Mouse (Mus musculus) heart, embryonic 13.5 days (tissue): ENCODE data around the gene Dnm3. TPM values are rescaled to one million over a fixed set of nuclear protein-coding genes. Genes with fewer than 3 reads are reported as not detected.

Source experiments
- ATAC-seq: fragments of 200-750 bp; cut with Nextera tagmentation; 2 replicates; pipeline ENCODE4 v1.8.0; 2017; ENCODE audit warnings: moderate TSS enrichment; ENCODE audit not compliant: insufficient number of reproducible peaks, low FRiP score, low TSS enrichment; ENCODE audit errors: extremely low read depth
- H3K27ac ChIP-seq: fragments of 300-500 bp; sonication (generic); replicated peaks from 2 replicates; pipeline ENCODE4 v1.5.1; 2015; ENCODE audit warnings: moderate library complexity, mild to moderate bottlenecking, inconsistent platforms
- H3K27me3 ChIP-seq: fragments of 300-500 bp; sonication (generic); replicated peaks from 2 replicates; pipeline ENCODE4 v1.6.1; 2015; ENCODE audit warnings: mild to moderate bottlenecking, inconsistent platforms
- H3K36me3 ChIP-seq: fragments of 300-500 bp; sonication (generic); 2 replicates; pipeline ENCODE4 v1.6.1; 2015; ENCODE audit warnings: mild to moderate bottlenecking, inconsistent platforms
- H3K4me1 ChIP-seq: fragments of 300-500 bp; sonication (generic); 2 replicates; pipeline ENCODE4 v1.6.1; 2015; ENCODE audit warnings: inconsistent platforms
- H3K4me2 ChIP-seq: fragments of 300-500 bp; sonication (generic); 2 replicates; pipeline ENCODE4 v1.6.1; 2015; ENCODE audit warnings: inconsistent platforms, mild to moderate bottlenecking, moderate library complexity
- H3K4me3 ChIP-seq: fragments of 300-500 bp; sonication (generic); 2 replicates; pipeline ENCODE4 v1.5.1; 2015; ENCODE audit warnings: moderate library complexity, mild to moderate bottlenecking, inconsistent platforms
- H3K9ac ChIP-seq: fragments of 300-500 bp; sonication (generic); 2 replicates; pipeline ENCODE4 v1.6.1; 2015; ENCODE audit warnings: inconsistent platforms, mild to moderate bottlenecking, moderate library complexity
- H3K9me3 ChIP-seq: fragments of 300-500 bp; sonication (generic); 2 replicates; pipeline ENCODE4 v1.6.1; 2016; ENCODE audit warnings: inconsistent platforms
- WGBS: fragments of 180-500 bp; shearing (Covaris S2); methylation state at CpG from one replicate; pipeline ENCODE4 v1.1.7; 2015; ENCODE audit warnings: mixed read lengths; 5-methylcytosine and 5-hydroxymethylcytosine counted together
- polyA plus RNA-seq: library from polyadenylated mRNA; unstranded; fragments of >200 nt; fragmentation: Nextera tagmentation; extraction: Ambion mirVana; gene quantifications from 2 replicates; pipeline ENCODE4 v1.2.1, GENCODE M21; 2015

The Dnm3 gene
- polyA plus RNA-seq, 1 experiment from 2014 or later: 1.3 TPM

DNA sequence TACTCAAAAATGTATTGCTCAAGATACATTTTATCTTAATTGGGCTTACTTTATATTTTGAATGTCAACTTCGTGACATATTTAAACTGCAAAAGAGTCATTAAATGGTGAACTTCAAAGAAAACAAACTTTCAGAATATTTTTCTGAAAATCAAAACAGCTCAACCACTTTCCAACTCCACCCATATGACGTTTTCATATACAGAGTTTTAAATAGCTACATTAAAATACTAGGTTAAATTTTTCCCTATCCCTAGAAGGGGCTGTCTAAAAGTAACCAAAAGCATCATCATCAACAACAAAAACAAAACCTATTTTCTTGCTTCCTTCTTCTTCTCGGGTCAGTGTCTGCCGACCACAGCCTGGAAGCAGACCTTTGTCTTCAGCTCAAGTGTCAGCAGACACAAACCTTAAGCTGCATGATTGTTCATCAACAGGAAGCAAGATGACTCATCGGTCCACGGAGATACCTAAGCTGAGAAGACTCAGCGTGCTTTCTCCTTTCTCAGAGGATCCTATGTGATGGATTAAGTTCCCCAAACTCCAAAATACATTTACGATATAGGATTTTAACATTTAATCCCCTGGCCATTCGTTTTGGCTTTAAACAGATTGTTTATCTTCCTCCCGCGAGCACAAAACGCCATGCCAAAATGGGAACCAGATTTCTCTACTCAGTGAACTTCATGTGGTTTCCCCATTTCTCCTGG, 270.7 kb downstream of the Dnm3 start:
- H3K9me3 ChIP-seq: no peaks in the 10 kb centered on the region
- WGBS: 32% methylated on average over 12 of the region's 12 CpGs
- peak overlapping the region; percentile 52 for H3K4me2 ChIP-seq
- H3K27me3 ChIP-seq: no peaks in the 10 kb centered on the region
- ATAC-seq: no peak
- 0 out of 2 replicates have a peak overlapping the region, but pooled peaks have one; percentile 16 for H3K9ac ChIP-seq
- peak overlapping the region; percentile 9; the same call in 1 of the 2 replicates for H3K4me3 ChIP-seq
- H3K4me1 ChIP-seq: peaks cover 46% of the 10 kb centered on the region
- no peaks in the 10 kb centered on the region for H3K36me3 ChIP-seq
- peak overlapping the region; percentile 69 for H3K27ac ChIP-seq

DNA sequence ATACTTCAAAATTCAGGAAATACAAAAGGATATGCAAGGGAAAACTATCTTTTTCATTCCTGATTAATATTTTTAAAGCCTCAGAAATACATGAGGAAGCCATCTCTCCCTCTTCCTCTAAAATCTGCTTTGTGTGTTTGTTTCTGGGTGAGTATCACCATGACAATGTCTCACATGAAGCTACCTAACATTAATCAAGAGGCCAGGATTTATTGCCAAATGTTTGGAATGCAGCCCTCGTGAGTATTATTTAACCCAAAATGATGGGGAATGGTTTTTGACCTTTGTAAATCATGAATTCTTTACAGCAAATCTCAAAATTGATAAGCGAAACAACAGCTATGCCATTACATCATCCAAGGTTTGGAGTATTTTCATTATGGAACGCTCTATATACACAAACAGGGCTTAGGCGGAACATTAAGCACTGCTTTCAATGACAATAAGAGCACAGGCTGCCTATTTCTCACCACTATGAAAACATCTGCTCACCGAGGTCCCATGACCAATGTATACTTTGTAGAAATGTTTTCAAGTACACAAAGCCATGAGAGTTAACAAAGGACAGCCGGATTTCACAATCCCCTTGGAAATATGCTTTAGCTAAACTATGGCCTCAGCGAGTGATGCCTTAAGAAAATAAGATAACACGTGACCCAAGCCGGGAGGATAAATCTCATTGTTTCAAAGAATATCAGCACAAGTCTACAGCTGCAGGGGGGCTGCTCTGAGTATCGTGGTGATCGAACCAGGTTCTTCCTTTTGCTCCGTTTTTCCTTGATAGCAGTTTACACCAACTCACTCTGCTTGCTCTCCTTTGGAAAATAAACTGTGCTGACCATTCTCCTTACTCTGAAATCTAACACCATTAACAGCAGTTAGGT, 275.1 kb downstream of the Dnm3 start:
- Histone ChIP-seq H3K4me2 (no peak overlapping the region), H3K9ac (no peak overlapping the region), H3K9me3 (no peaks in the 10 kb centered on the region), H3K4me1 (peaks cover 35% of the 10 kb centered on the region), H3K27ac (no peak overlapping the region), H3K36me3 (no peaks in the 10 kb centered on the region), H3K4me3 (no peak overlapping the region), H3K27me3 (no peaks in the 10 kb centered on the region)
- 58% methylated on average over 12 of the region's 12 CpGs for WGBS
- no peak for ATAC-seq

- no peak overlapping the region for H3K9ac ChIP-seq
- H3K4me2 ChIP-seq: no peak overlapping the region
- H3K4me1 ChIP-seq: peaks cover 44% of the 10 kb centered on the region
- no peak overlapping the region for H3K4me3 ChIP-seq
- H3K36me3 ChIP-seq: no peaks in the 10 kb centered on the region
- no peak for ATAC-seq
- no peak overlapping the region for H3K27ac ChIP-seq
- H3K9me3 ChIP-seq: no peaks in the 10 kb centered on the region
- H3K27me3 ChIP-seq: no peaks in the 10 kb centered on the region
- WGBS: 48% methylated on average over 6 of the region's 6 CpGs
Observed at GRCm38 (mm10) chr1:162200446-162200845, 277.4 kb downstream of the Dnm3 start.

- H3K9me3 ChIP-seq: no peaks in the 10 kb centered on the region
- WGBS: 58% methylated on average over 9 of the region's 9 CpGs
- H3K4me2 ChIP-seq: no peak overlapping the region
- peak overlapping the region; percentile 44; the same call in 1 of the 2 replicates for H3K27ac ChIP-seq
- no peak overlapping the region for H3K9ac ChIP-seq
- H3K36me3 ChIP-seq: no peaks in the 10 kb centered on the region
- no peak overlapping the region for H3K4me3 ChIP-seq
- ATAC-seq: no peak
- peaks cover 36% of the 10 kb centered on the region for H3K4me1 ChIP-seq
- no peaks in the 10 kb centered on the region for H3K27me3 ChIP-seq
Observed at GRCm38 (mm10) chr1:162196812-162197680, 280.8 kb downstream of the Dnm3 start.

- H3K4me2 ChIP-seq: no peak overlapping the region
- H3K4me1 ChIP-seq: peaks cover 38% of the 10 kb centered on the region
- no peaks in the 10 kb centered on the region for H3K9me3 ChIP-seq
- H3K9ac ChIP-seq: no peak overlapping the region
- no peak overlapping the region for H3K4me3 ChIP-seq
- no peaks in the 10 kb centered on the region for H3K36me3 ChIP-seq
- 76% methylated on average over 4 of the region's 4 CpGs for WGBS
- H3K27ac ChIP-seq: peak overlapping the region; percentile 91; the same call in 1 of the 2 replicates
- H3K27me3 ChIP-seq: no peaks in the 10 kb centered on the region
- no peak for ATAC-seq
Observed at GRCm38 (mm10) chr1:162188744-162189143, 289.1 kb downstream of the Dnm3 start.

- peak overlapping the region; percentile 6; the same call in 1 of the 2 replicates for H3K9ac ChIP-seq
- ATAC-seq: no peak; the same call in 1 of the 2 replicates
Observed at GRCm38 (mm10) chr1:162187352-162188120, 290.3 kb downstream of the Dnm3 start.

GRCm38 (mm10) chr1:162186470-162187351, 291.1 kb downstream of the Dnm3 start:
- Histone ChIP-seq H3K9me3 (no peaks in the 10 kb centered on the region), H3K27me3 (no peaks in the 10 kb centered on the region), H3K27ac (peak overlapping the region; percentile 91), H3K36me3 (no peaks in the 10 kb centered on the region), H3K4me2 (peak overlapping the region; percentile 26; the same call in 1 of the 2 replicates), H3K4me3 (no peak overlapping the region), H3K9ac (peak overlapping the region; percentile 47), H3K4me1 (peaks cover 53% of the 10 kb centered on the region)
- 0 out of 2 replicates have a peak, but pooled peaks have one; percentile 12 for ATAC-seq
- WGBS: 56% methylated on average over 7 of the region's 7 CpGs

More at GRCm38 (mm10) chr1:162187352-162188120, 290.3 kb downstream of the Dnm3 start:
- Histone ChIP-seq H3K27ac (peak overlapping the region; percentile 91), H3K4me1 (peaks cover 48% of the 10 kb centered on the region), H3K9me3 (no peaks in the 10 kb centered on the region), H3K4me3 (no peak overlapping the region), H3K27me3 (no peaks in the 10 kb centered on the region), H3K36me3 (no peaks in the 10 kb centered on the region), H3K4me2 (peak overlapping the region; percentile 26; the same call in 1 of the 2 replicates)
- WGBS: 42% methylated on average over 8 of the region's 8 CpGs

DNA sequence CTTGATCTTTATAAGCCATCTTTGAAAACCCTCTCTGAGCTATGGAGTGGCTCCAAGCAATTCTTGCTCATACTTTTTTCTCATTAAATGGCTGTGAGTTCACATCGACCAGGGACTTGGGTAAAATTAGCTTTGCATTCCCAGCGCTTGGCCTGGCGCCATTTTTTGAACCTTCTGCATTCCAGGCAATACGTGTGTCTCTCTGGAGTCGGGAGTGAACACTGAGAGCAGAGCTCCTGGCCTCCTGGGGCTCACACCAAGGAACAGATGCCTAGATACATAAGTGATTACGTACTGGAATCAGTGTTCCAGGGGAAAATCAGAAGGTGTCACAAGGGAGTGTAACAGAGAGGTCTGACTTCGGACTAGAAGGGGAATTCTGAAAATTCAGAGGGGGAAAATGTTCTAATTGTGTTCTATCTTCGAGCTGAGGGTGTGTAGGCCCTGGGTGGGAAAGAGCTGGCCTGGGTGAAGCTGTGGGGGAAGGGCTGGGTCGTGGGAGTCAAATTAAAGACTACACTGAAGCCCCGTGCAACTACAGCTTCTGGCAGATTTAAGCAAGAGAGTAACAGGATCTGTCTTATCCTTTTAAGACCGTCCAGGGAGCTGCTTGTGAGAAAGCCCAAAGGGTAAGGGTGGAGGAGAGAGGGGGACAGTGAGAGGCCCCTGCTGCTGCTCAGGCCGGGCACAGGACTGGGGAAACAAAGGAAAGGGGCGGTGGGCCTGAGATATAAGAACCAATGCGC, 293.7 kb downstream of the Dnm3 start:
- H3K4me2 ChIP-seq: no peak overlapping the region; the same call in 1 of the 2 replicates
- no peaks in the 10 kb centered on the region for H3K36me3 ChIP-seq
- ATAC-seq: peak; percentile 55; the same call in 1 of the 2 replicates
- H3K4me3 ChIP-seq: no peak overlapping the region
- H3K27ac ChIP-seq: peak overlapping the region; percentile 78
- H3K27me3 ChIP-seq: no peaks in the 10 kb centered on the region
- H3K9ac ChIP-seq: peak overlapping the region; percentile 9; the same call in 1 of the 2 replicates
- peaks cover 59% of the 10 kb centered on the region for H3K4me1 ChIP-seq
- no peaks in the 10 kb centered on the region for H3K9me3 ChIP-seq
- WGBS: 29% methylated on average over 14 of the region's 14 CpGs

DNA sequence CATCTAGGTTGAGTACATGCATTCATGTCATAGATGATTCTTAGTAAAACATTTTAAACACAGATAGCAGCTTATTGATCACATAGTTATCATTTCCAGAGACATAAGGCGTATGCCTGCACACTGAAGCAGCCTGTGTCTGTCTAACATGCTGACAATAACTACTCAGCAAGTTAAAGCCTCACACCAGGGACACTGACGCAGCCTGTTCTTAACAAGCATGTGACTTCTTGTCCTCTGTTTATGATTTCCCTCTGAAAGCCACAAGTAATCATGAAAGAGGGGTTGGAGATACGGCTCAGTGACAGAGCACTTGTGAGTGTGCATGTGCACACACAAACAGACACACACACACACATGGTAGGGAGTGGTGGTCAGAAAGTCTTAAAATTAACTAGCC, 294.4 kb downstream of the Dnm3 start:
- no peak for ATAC-seq
- H3K4me1 ChIP-seq: peaks cover 59% of the 10 kb centered on the region

More for the DNA sequence above, 294.4 kb downstream of the Dnm3 start:
- Histone ChIP-seq H3K9ac (no peak overlapping the region), H3K4me3 (no peak overlapping the region), H3K27me3 (no peaks in the 10 kb centered on the region), H3K36me3 (no peaks in the 10 kb centered on the region), H3K4me2 (no peak overlapping the region), H3K27ac (peak overlapping the region; percentile 78), H3K9me3 (no peaks in the 10 kb centered on the region)
- WGBS: 66% methylated on average over 3 of the region's 3 CpGs
